Mouse (Mus musculus) frontal cortex, adult 2 months (tissue): ENCODE results near the gene D1Ertd622e. TPM values are rescaled to one million over a fixed set of nuclear protein-coding genes. Genes with fewer than 3 reads are reported as not detected.

Experiments
- DNase-seq, 2 experiments: peaks; one replicate each; pipeline ENCODE4 v3.0.0; 2022; ENCODE audit warnings: low spot score in 1 of 2; ENCODE audit errors: extremely low spot score in 1 of 2
- polyA plus RNA-seq: library from polyadenylated mRNA; depleted of rRNA; stranded (reverse); fragments of >200 nt; gene quantifications from 2 replicates; pipeline ENCODE4 v1.2.3, GENCODE M21; 2012

Gene D1Ertd622e
- polyA plus RNA-seq, 1 experiment: 54.9 TPM

- DNase-seq: no peak
These were observed 14.8 kb downstream of the D1Ertd622e start for GRCm38 (mm10) chr1:97647037-97647436.

GRCm38 (mm10) chr1:97634104-97634503, 27.8 kb downstream of the D1Ertd622e start:
- no peak for DNase-seq

GRCm38 (mm10) chr1:97632545-97633256, 29.2 kb downstream of the D1Ertd622e start:
- no peak for DNase-seq

- no peak for DNase-seq
These were observed 29.9 kb downstream of the D1Ertd622e start for GRCm38 (mm10) chr1:97631843-97632470.

DNA sequence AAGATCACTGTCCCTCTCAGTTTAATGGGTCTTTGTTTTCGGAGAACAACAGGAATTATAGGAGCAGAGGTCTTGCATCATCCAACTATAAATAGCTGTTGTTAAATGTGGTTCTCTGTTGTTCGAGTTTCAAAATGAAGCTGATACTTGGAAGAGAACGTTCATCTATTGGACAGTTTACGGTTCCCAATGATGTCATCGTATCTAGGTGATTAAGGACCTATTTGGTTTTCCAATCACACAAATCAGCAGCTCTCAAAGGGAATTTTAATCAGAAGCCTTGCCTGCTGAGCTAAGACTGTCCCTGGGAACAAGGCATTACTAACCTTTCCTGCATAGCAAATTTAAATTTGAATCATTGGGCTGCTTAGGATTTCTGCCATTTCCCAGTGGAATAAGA, 31.7 kb downstream of the D1Ertd622e start:
- no peak for DNase-seq

DNA sequence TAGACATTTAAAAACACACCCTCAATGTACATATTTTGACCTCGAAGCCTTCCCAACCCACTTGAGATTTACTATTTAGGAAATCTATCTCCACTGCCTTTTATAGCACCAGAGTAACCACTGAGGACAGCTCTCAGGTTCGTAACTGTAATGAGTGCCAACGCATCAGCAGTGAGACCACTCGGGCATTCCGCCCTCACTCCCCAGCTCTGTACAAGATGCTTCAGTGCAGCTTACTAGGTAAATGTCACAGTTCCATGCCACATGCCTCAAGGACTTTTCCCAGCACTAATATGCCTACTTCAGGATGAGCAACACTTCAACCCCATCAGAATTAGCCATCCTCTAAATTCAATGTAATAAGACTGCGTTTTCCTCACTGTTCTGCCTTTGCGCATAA, 33.0 kb downstream of the D1Ertd622e start:
- DNase-seq: no peak

DNA sequence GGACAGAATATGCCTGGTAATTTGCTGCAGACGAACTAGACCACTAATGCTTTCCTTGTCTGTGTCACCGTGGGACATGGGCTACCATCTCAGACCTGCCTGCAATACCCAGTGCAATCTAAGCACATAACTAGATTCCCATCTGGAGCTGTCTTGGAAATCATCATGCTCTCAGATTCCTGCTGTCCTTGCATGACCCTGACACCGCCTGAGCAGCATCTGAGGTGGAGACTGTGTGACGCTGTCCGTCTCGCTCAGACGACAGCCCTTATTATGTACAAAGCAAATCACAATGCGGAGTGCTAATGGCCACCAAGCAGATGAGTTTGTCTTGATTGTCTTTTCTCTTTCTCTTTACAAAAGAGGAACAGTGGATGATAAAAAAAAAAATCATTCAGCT, 33.9 kb downstream of the D1Ertd622e start:
- DNase-seq: no peak

DNA sequence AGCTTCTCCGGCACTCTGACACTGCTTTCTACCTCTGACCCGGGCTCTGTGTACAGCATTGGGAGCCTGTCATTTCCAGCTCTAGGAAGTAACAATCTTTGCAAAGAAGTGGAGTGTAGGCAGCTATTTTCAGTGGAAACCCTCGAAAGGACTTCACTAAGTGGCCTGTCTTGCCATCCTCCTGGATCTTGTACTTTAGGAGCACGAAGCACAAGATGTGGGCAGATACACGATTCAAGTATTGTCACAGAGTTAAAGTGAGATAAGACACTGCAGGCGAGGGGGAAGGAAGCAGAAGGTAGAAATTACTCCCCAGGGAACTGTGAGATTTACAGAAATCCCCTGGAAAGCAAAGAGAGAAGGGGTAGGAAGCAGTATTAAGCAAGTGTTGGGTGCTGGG, 36.4 kb downstream of the D1Ertd622e start:
- no peak for DNase-seq

GRCm38 (mm10) chr1:97624386-97624785, 37.5 kb downstream of the D1Ertd622e start:
- no peak for DNase-seq

DNA sequence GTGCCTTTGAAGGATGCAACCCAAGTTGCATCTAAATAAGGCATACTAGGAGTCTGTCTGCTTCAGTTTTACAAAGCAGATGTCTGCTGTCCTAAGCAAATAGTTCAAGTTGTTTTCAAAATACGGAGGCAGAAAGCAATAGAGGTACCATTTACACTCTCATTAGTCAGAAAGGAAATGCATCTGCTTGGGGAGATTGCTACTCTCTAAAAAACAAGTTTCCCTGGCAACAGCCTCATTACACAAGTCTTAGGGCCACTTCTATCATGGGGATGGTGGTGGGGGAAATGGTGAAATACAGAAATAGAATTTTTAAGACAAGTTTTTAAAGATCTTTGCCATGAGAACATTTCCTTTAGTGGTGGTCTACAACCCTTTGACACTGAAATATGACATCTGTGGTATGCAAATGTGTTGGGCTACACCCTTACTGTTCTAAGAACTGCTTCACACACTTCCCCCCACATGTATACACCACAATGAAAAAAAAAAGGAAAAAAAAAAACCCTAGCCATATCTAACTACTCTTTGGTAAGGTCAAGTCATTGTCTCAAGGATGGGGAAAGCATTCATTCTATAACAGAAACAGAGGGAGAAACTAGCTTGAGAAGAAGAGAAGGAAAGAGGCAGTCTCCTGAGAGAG, 38.5 kb downstream of the D1Ertd622e start:
- DNase-seq: no peak

DNA sequence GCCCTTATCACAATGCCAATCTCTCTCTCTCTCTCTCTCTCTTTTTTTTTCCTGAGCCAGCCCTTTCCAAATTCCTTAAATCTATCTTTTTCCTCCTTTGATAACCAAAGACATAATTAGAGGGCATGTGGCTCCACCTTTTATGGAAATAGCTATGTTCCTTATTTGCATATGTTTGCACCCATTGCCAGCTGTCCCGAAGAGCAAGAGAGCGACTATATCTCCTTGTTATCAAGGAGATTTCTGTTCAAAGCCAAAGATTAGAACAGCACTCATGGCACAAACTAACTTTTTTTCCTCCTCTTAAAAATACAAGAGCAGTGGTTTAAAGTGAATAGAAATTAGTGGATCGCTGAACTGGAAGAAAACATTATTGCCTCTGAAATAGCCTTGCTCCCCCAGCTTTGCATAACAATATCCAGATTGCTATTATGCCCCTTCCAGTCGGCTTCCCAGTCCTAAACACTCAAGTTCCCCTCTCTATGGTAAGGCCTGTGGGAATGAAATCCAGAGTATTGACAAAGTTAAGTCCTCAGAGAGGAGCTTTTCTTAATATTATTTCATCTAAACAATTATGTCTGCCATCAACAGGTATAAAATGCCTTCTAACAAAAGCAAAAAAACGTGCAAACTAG, 39.2 kb downstream of the D1Ertd622e start:
- DNase-seq: no peak

DNA sequence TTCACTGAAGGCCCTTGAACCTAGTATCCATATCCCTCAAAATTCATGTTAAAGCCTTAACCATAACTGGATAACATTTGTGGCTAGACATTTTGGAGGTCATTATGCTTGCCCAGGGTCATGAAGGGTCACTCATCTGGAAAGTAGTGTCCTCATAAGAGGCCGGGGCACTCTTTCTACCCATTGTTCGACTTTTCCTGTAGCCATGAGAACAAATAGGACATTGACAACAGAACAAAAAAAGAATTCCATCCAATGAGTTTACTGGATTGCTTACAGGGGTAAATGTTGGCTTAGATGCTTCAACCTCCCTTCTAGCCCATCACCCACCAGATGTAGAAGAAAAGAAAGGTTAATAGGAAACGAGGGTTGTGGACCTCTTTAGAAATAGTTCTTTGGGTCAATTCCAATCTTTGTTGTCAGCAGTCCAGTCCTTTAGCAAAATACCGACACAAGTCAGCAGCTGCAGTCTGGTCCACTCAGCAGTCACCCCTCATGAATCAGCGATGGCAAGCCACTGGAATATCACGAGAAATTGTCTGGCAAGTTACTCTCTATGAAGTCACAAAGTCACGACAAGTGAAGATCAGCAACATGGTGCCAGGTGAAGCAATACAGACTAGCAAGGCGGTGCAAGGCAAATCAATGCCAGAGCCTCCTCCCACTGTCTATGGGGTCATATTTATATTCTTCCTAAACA, 42.1 kb downstream of the D1Ertd622e start:
- DNase-seq: no peak

- no peak for DNase-seq
These were observed 46.3 kb downstream of the D1Ertd622e start for GRCm38 (mm10) chr1:97615525-97615924.

GRCm38 (mm10) chr1:97614531-97615462, 47.1 kb downstream of the D1Ertd622e start:
- no peak for DNase-seq

GRCm38 (mm10) chr1:97611747-97612146, 50.1 kb downstream of the D1Ertd622e start:
- no peak for DNase-seq

DNA sequence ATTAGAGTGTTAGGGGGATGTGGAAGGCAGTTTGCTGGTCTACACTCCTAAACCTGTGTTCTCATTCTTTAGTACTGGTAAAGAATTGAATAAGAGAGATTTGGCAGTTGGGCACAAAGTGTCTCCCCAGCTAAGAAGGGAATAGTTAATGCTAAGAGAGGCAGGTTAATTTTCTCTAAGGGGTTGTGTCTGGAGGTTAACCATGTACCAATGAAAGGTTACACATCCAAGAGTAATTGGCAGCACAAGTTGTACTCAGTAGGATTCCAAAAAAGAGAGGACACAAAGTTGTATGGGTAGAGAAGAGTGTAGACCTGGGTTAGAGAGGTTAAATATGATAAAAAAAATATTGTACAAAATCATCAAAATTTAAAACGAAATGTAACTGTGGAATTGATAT, 58.5 kb downstream of the D1Ertd622e start:
- no peak for DNase-seq

- no peak for DNase-seq
These were observed 61.5 kb downstream of the D1Ertd622e start for GRCm38 (mm10) chr1:97600371-97600770.

GRCm38 (mm10) chr1:97599101-97599500, 62.8 kb downstream of the D1Ertd622e start:
- DNase-seq: no peak

GRCm38 (mm10) chr1:97588561-97588960, 73.3 kb downstream of the D1Ertd622e start:
- DNase-seq: no peak

DNA sequence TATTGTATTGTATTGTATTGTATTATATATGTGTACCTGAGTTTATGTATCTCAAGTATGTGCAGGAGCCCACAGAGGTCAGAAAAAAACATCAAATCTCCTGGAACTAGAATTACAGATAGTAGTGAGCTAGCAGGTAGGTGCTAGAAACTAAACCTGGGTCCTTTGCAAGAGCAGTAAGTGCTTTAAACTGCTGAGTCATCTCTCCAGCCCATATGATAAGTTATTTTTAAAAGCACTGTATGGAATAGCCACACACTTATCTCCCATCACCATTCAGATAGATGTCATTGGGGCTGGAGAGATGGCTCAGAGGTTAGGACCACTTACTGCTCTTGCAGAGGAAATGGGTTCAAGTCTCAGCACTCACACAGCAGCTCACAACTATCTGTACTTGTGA, 76.8 kb downstream of the D1Ertd622e start:
- DNase-seq: no peak
